8 mouse cellular contexts compared by ENCODE assay signal in the genomic region with DNA sequence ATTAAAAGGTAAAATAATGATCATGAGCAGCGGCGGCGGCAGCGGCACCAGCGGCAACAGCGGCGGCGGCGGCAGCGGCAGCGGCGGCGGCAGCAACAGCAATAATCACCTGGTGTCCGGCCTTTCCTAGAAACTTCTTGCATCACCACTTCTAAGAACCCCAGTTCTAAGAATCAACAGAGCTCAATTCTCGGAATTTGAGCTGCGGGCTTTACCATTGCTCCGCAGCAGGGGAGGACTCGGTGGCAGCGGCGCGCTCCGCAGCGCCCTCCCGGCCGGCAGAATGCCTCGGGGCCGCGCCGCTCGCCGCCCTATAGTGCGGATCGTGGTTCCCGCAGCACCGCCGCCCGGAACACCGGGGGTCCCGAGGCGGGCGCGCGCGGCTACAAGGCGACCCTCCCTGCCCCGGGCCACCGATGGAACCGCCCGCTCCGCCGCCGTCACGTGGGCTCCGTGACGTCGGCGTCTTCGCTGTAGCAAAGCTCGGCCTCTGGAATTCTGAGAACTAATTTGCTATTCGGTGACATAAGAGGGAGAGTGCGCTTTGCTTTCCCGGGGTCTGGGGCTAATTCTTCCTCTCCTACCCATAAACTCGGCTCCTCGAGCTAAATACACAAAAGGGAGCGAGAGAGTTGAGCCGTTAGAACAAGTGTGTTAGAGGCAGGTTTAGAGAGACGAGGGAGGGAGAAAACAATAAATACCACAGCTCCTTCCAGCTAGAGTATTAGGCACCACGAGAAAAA. TPM values are rescaled to one million over a fixed set of nuclear protein-coding genes. Genes with fewer than 3 reads are reported as not detected.
A peak's percentile ranks its signal among the peaks of the same experiment; 100 is the strongest.
DNase-seq lines count a peak whose midpoint lies in the region; ATAC-seq lines count a peak whose summit lies in the region.

Gm37419 (plus strand) TSS at position 17 of the 743 bp plus-strand sequence.
Bcl6 (minus strand) TSS at position 387 of the 743 bp plus-strand sequence.

- under 1% methylated on average over 68 of the region's 68 CpGs for WGBS in hindbrain, embryonic 13.5 days

- peak within 1 kb of the TSS; percentile 87 for H3K9ac ChIP-seq in hindbrain, embryonic 13.5 days

- peak; percentile 95 for DNase-seq in NIH3T3 (ENCODE audit: low read depth)
- peak; percentile 91 for DNase-seq in cerebellum, adult 9-11 months
- peak; percentile 73 to 81 for DNase-seq in frontal cortex, postnatal 14 days (ENCODE audit: low spot score in 2 of 2)
- DNase-seq in layer of hippocampus, postnatal 14 days (ENCODE audit: low spot score in 2 of 2) = peak; percentile 90 to 91
- peak; percentile 92 for DNase-seq in lung, postnatal 10 days
- DNase-seq in ovary, postnatal 14 days (ENCODE audit: low spot score) = peak; percentile 85
- DNase-seq in thymus, postnatal 10 days (ENCODE audit: low spot score in 2 of 2) = peak; percentile 73 to 83

- peaks cover 35% of the 10 kb centered on the region for H3K27me3 ChIP-seq in hindbrain, embryonic 13.5 days

- H3K27ac ChIP-seq in hindbrain, embryonic 13.5 days = peak within 1 kb of the TSS; percentile 98

- no peaks in the 10 kb centered on the region for H3K9me3 ChIP-seq in hindbrain, embryonic 13.5 days

- peak within 1 kb of the TSS; percentile 96 for H3K4me2 ChIP-seq in hindbrain, embryonic 13.5 days

- peak within 1 kb of the TSS; percentile 65 for H3K4me3 ChIP-seq in hindbrain, embryonic 13.5 days

- peaks cover 37% of the 10 kb centered on the region for H3K4me1 ChIP-seq in hindbrain, embryonic 13.5 days (replicated peaks)

- H3K36me3 ChIP-seq in hindbrain, embryonic 13.5 days = no peaks in the 10 kb centered on the region

- ATAC-seq in hindbrain, embryonic 13.5 days (ENCODE audit: low FRiP score) = peak; percentile 89

RNA-seq across cellular contexts. Expression of gene Gm37419, which starts in this region (rescaled TPM):
- not detected in 2 replicates for polyA plus RNA-seq in hindbrain, embryonic 13.5 days (2015; fragmentation: Nextera tagmentation; extraction: Ambion mirVana)
- not detected for total RNA-seq in layer of hippocampus, postnatal 14 days (2021)

RNA-seq across cellular contexts. Expression of gene Bcl6, which starts in this region (rescaled TPM):
- 0.22 and 0.32 TPM in 2 replicates for polyA plus RNA-seq in hindbrain, embryonic 13.5 days (2015; fragmentation: Nextera tagmentation; extraction: Ambion mirVana)
- 10 to 100 TPM; 38.0 to 40.8 TPM for total RNA-seq in layer of hippocampus, postnatal 14 days (2021)

Comparison
In these comparisons a context has a peak if more than half of its experiments do, and no peak if none do; other contexts are left out.
1. Peak in every context shown above with its lines: DNase-seq, ATAC-seq, H3K4me3 ChIP-seq and H3K27ac ChIP-seq.
2. Peak in ATAC-seq, H3K4me3 ChIP-seq, H3K27ac ChIP-seq, H3K9ac ChIP-seq and H3K4me2 ChIP-seq in hindbrain, embryonic 13.5 days; RNA of the genes that start here not detected or under 1 TPM.